Mouse (Mus musculus): Measurements from ENCODE around the gene Lsamp. TPM values are rescaled to one million over a fixed set of nuclear protein-coding genes. Genes with fewer than 3 reads are reported as not detected.

The Lsamp gene
- polyA plus RNA-seq, 1 experiment from 2014 or later: 5.5 TPM

DNA sequence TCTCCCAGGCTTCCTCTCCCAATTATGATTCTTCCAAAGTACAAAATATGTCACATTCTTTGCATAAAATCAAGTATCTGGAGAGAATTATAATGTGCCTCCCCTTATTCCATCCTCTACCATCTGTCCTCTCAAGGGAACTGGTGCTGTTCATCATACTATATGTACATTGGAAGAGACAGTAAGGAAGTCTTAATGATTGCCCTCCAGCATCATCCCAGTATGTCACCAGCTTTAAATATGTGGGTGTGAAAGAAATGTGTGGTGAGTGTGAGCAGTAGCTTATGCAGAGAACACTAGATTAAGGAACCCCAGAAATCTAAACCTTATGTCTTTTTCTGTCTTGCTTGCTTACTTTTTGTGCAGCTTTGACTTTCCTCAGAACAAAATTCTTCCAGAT is 1050.6 kb downstream of the Lsamp start:
- Histone ChIP-seq H3K4me3 (ENCODE audit: low read length) (no peak overlapping the region), H3K4me2 (replicated peaks; ENCODE audit: low read depth, low read length) (no peak overlapping the region), H3K36me3 (ENCODE audit: control insufficient read depth, insufficient read depth, low read length) (no peaks in the 10 kb centered on the region), H3K9me3 (ENCODE audit: control insufficient read depth, low read length) (no peaks in the 10 kb centered on the region), H3K27ac (ENCODE audit: low read depth, low read length) (no peak overlapping the region), H3K4me1 (ENCODE audit: control insufficient read depth, insufficient read depth, low read length) (no peaks in the 10 kb centered on the region), H3K9ac (ENCODE audit: low read depth, low read length) (no peak overlapping the region), H3K27me3 (ENCODE audit: control insufficient read depth, insufficient read depth, low read length) (no peaks in the 10 kb centered on the region)
- ATAC-seq (ENCODE audit: low FRiP score, low TSS enrichment): no peak

DNA sequence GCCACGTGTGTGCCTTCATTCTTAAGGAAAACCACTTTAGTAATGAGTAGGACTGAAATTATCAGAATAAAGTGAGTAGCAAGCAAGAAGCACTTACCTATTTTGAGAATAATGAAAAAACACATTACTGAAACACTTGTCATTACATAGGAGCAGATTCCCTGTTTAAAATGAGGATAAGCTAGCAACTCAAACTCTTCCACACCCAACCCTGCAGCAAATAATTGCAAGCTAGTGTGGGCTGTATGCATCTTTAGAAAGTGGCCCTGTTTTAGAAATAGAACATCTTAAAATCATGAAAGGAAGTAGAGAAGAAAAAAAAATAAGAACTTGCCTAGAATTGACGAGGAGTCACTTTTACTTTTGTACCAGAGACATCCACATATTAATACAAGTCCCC is 1057.5 kb downstream of the Lsamp start:
- ATAC-seq (ENCODE audit: low FRiP score, low TSS enrichment): no peak
- no peak overlapping the region for H3K27ac ChIP-seq (ENCODE audit: low read depth, low read length)
- H3K9me3 ChIP-seq (ENCODE audit: control insufficient read depth, low read length): no peaks in the 10 kb centered on the region
- no peak overlapping the region for H3K4me3 ChIP-seq (ENCODE audit: low read length)
- no peaks in the 10 kb centered on the region for H3K27me3 ChIP-seq (ENCODE audit: control insufficient read depth, insufficient read depth, low read length)
- no peak overlapping the region for H3K9ac ChIP-seq (ENCODE audit: low read depth, low read length)
- H3K36me3 ChIP-seq (ENCODE audit: control insufficient read depth, insufficient read depth, low read length): no peaks in the 10 kb centered on the region
- 78% methylated on average over 2 of the region's 2 CpGs for WGBS
- H3K4me2 ChIP-seq (replicated peaks; ENCODE audit: low read depth, low read length): no peak overlapping the region
- no peaks in the 10 kb centered on the region for H3K4me1 ChIP-seq (ENCODE audit: control insufficient read depth, insufficient read depth, low read length)

DNA sequence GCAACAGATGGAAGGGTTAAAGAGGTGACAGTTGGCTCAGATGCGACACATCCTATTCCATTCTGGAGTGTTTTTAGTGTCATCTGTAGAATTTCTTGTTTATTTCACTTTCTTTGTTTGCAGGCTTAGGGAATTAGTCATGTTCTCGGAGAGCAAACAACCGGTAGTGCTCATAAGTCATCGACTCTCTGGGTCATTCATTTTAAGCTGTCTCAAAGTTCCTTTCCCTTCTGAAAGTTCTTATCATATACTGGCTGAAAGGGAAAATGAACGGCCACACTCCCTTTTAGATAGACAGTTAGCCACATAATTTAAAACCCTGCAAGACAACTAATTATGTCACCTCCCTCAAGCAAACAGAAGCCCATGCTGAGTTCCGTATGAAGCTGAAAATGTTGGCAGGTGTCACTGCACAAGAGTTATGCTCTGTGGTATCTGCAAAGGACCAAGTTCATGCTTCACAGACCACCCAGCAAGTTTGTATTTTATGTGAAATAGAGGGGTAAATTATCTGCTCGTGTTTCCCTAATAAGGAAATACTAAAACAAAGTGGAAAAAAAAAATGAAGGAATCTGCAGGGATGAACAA is 1079.2 kb downstream of the Lsamp start:
- no peak overlapping the region for H3K4me2 ChIP-seq (replicated peaks; ENCODE audit: low read depth, low read length)
- H3K4me1 ChIP-seq (ENCODE audit: control insufficient read depth, insufficient read depth, low read length): no peaks in the 10 kb centered on the region
- 28% methylated on average over 7 of the region's 7 CpGs for WGBS
- H3K36me3 ChIP-seq (ENCODE audit: control insufficient read depth, insufficient read depth, low read length): no peaks in the 10 kb centered on the region
- no peaks in the 10 kb centered on the region for H3K27me3 ChIP-seq (ENCODE audit: control insufficient read depth, insufficient read depth, low read length)
- H3K9me3 ChIP-seq (ENCODE audit: control insufficient read depth, low read length): no peaks in the 10 kb centered on the region
- ATAC-seq (ENCODE audit: low FRiP score, low TSS enrichment): peak; percentile 87
- H3K4me3 ChIP-seq (ENCODE audit: low read length): no peak overlapping the region
- H3K9ac ChIP-seq (ENCODE audit: low read depth, low read length): no peak overlapping the region
- no peak overlapping the region for H3K27ac ChIP-seq (ENCODE audit: low read depth, low read length)

DNA sequence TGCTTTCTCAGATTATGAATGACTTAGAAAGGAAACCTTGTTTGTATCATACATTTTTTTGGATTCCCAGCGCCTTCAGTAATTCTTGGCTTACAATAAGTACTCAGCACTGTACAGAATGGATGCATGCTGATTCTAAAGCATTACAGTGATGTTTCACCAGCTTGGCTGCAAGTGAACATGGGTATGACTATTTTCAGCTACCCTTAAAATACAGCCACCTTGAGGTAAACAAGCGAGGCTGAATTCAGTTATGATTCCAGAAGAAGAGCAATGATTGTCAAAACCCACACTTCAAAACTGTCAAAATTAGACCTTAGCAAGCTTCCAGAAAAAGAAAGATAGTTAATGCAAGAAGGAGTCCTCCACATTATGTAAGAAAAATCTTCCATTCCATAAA is 1089.3 kb downstream of the Lsamp start:
- H3K9ac ChIP-seq (ENCODE audit: low read depth, low read length): no peak overlapping the region
- ATAC-seq (ENCODE audit: low FRiP score, low TSS enrichment): no peak
- H3K27ac ChIP-seq (ENCODE audit: low read depth, low read length): no peak overlapping the region
- no peak overlapping the region for H3K4me2 ChIP-seq (replicated peaks; ENCODE audit: low read depth, low read length)
- H3K27me3 ChIP-seq (ENCODE audit: control insufficient read depth, insufficient read depth, low read length): no peaks in the 10 kb centered on the region
- WGBS: 94% methylated on average over 2 of the region's 2 CpGs
- H3K4me1 ChIP-seq (ENCODE audit: control insufficient read depth, insufficient read depth, low read length): no peaks in the 10 kb centered on the region
- H3K36me3 ChIP-seq (ENCODE audit: control insufficient read depth, insufficient read depth, low read length): no peaks in the 10 kb centered on the region
- no peaks in the 10 kb centered on the region for H3K9me3 ChIP-seq (ENCODE audit: control insufficient read depth, low read length)
- no peak overlapping the region for H3K4me3 ChIP-seq (ENCODE audit: low read length)

DNA sequence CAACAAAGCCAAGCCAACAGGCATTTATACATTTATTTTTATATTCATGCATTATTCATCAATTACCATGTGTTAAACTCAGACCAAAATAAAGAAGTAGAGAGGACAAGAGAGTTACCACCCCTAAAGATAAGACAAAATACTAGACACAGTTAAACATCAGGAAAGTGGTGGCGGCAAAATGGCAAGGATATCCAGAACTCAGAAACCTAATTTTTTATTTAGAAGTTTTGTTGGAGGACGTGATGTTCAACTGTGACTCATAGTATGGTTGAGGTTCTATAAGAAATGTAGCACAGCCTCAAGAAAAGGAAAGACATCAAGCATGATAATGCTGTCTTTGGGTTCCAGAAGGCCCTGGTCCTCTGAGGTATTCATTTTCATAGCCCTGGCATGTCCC is 1104.5 kb downstream of the Lsamp start:
- WGBS: 95% methylated on average over 2 of the region's 2 CpGs
- no peaks in the 10 kb centered on the region for H3K36me3 ChIP-seq (ENCODE audit: control insufficient read depth, insufficient read depth, low read length)
- no peak for ATAC-seq (ENCODE audit: low FRiP score, low TSS enrichment)
- no peak overlapping the region for H3K27ac ChIP-seq (ENCODE audit: low read depth, low read length)
- no peaks in the 10 kb centered on the region for H3K9me3 ChIP-seq (ENCODE audit: control insufficient read depth, low read length)
- H3K4me3 ChIP-seq (ENCODE audit: low read length): no peak overlapping the region
- no peak overlapping the region for H3K4me2 ChIP-seq (replicated peaks; ENCODE audit: low read depth, low read length)
- H3K4me1 ChIP-seq (ENCODE audit: control insufficient read depth, insufficient read depth, low read length): no peaks in the 10 kb centered on the region
- H3K9ac ChIP-seq (ENCODE audit: low read depth, low read length): no peak overlapping the region
- H3K27me3 ChIP-seq (ENCODE audit: control insufficient read depth, insufficient read depth, low read length): no peaks in the 10 kb centered on the region

DNA sequence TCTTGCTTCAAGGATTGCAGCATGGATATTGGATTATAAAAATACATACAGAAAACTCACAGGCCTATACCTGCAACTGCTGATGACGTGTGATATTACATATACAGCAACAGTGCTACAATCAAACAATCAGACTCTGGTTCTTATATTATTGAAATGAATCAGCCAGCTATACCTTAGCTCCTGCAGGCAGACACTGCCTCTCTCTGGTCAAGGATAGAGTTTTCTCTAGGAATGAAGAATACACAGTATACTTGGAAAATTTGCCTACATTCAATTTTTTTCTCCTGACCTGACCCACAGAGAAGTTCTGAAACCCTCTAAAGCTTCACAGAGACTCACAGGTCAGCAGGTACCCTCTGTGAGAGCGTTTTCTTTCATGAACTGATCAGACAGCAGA is 1105.9 kb downstream of the Lsamp start:
- 74% methylated on average over 2 of the region's 2 CpGs for WGBS

DNA sequence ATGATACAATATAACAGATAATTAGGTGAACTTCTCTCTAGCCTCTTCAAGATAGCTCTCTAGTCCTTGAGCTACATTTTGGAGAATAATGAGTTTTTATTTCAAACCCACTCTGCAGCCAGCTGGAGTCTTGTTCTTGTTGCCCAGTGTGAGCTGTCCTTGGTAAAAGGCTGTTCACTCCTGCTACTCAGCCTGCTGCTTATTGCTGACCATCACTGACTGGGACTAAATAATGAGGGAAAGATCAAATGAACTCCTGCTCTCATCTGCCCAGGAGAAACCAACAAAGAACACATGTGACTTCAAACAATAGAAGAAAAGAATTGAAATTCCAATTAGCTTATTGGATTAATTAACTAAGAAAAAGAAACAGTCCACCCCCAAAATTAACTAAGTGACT is 1107.1 kb downstream of the Lsamp start:
- Histone ChIP-seq H3K9me3 (ENCODE audit: control insufficient read depth, low read length) (no peaks in the 10 kb centered on the region), H3K4me2 (replicated peaks; ENCODE audit: low read depth, low read length) (no peak overlapping the region), H3K9ac (ENCODE audit: low read depth, low read length) (no peak overlapping the region), H3K27me3 (ENCODE audit: control insufficient read depth, insufficient read depth, low read length) (no peaks in the 10 kb centered on the region), H3K36me3 (ENCODE audit: control insufficient read depth, insufficient read depth, low read length) (no peaks in the 10 kb centered on the region), H3K27ac (ENCODE audit: low read depth, low read length) (no peak overlapping the region), H3K4me1 (ENCODE audit: control insufficient read depth, insufficient read depth, low read length) (no peaks in the 10 kb centered on the region), H3K4me3 (ENCODE audit: low read length) (no peak overlapping the region)
- ATAC-seq (ENCODE audit: low FRiP score, low TSS enrichment): no peak

More for the DNA sequence above, 1105.9 kb downstream of the Lsamp start:
- H3K9ac ChIP-seq (ENCODE audit: low read depth, low read length): no peak overlapping the region
- H3K27me3 ChIP-seq (ENCODE audit: control insufficient read depth, insufficient read depth, low read length): no peaks in the 10 kb centered on the region
- H3K27ac ChIP-seq (ENCODE audit: low read depth, low read length): no peak overlapping the region
- H3K4me1 ChIP-seq (ENCODE audit: control insufficient read depth, insufficient read depth, low read length): no peaks in the 10 kb centered on the region
- no peaks in the 10 kb centered on the region for H3K9me3 ChIP-seq (ENCODE audit: control insufficient read depth, low read length)
- ATAC-seq (ENCODE audit: low FRiP score, low TSS enrichment): no peak
- no peaks in the 10 kb centered on the region for H3K36me3 ChIP-seq (ENCODE audit: control insufficient read depth, insufficient read depth, low read length)
- no peak overlapping the region for H3K4me3 ChIP-seq (ENCODE audit: low read length)
- no peak overlapping the region for H3K4me2 ChIP-seq (replicated peaks; ENCODE audit: low read depth, low read length)

DNA sequence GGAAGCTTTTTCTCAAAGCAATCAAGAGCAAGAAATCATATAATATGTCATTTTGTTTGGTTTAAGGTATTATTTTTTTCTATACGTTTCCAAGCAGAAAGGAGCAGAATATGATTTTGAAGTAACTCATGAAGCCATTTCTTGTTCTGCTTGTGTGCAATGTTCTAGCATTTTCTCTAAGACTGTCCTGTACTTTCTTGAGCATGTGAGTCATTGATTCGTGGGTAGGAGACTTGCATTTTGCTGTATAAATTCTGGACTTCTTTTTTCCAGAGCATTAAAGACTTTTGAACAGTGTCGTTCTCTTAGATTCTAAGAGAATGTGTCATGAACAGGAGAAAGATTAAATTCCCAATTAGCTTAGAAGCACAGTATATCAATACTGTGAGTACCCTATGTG is 1118.6 kb downstream of the Lsamp start:
- 86% methylated on average over 3 of the region's 3 CpGs for WGBS
- no peak for ATAC-seq (ENCODE audit: low FRiP score, low TSS enrichment)

DNA sequence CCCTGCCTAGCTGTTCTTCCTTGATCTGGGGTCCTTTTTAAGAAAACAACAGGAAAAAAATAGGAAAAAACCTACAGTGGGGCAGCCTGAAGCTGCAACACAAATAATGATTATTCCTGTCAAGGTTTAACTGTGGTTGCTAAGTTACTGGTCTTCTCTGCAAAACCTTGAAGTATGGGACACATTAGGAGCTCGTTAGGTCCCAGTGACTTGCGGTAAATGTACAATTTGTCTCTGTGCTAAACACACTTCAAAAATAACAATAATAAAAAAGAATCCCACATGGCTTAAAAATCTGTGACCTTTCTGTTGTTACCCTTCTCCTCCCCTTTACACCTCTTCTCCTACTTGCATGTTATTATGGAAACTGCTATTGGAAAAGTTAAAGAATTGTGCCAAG is 1140.2 kb downstream of the Lsamp start:
- no peak overlapping the region for H3K4me2 ChIP-seq (replicated peaks; ENCODE audit: low read depth, low read length)
- H3K9ac ChIP-seq (ENCODE audit: low read depth, low read length): no peak overlapping the region
- no peaks in the 10 kb centered on the region for H3K36me3 ChIP-seq (ENCODE audit: control insufficient read depth, insufficient read depth, low read length)
- WGBS: 64% methylated on average over 2 of the region's 2 CpGs
- no peak overlapping the region for H3K27ac ChIP-seq (ENCODE audit: low read depth, low read length)
- no peaks in the 10 kb centered on the region for H3K27me3 ChIP-seq (ENCODE audit: control insufficient read depth, insufficient read depth, low read length)
- no peaks in the 10 kb centered on the region for H3K4me1 ChIP-seq (ENCODE audit: control insufficient read depth, insufficient read depth, low read length)
- H3K4me3 ChIP-seq (ENCODE audit: low read length): no peak overlapping the region
- ATAC-seq (ENCODE audit: low FRiP score, low TSS enrichment): no peak
- no peaks in the 10 kb centered on the region for H3K9me3 ChIP-seq (ENCODE audit: control insufficient read depth, low read length)

More for the DNA sequence above, 1118.6 kb downstream of the Lsamp start:
- Histone ChIP-seq H3K4me3 (ENCODE audit: low read length) (no peak overlapping the region), H3K9ac (ENCODE audit: low read depth, low read length) (no peak overlapping the region), H3K4me2 (replicated peaks; ENCODE audit: low read depth, low read length) (no peak overlapping the region), H3K27ac (ENCODE audit: low read depth, low read length) (no peak overlapping the region), H3K4me1 (ENCODE audit: control insufficient read depth, insufficient read depth, low read length) (no peaks in the 10 kb centered on the region), H3K36me3 (ENCODE audit: control insufficient read depth, insufficient read depth, low read length) (no peaks in the 10 kb centered on the region), H3K27me3 (ENCODE audit: control insufficient read depth, insufficient read depth, low read length) (no peaks in the 10 kb centered on the region), H3K9me3 (ENCODE audit: control insufficient read depth, low read length) (no peaks in the 10 kb centered on the region)

Data from kidney, embryonic 14.5 days (tissue).